Mouse (Mus musculus): ENCODE results near the gene Il3ra. TPM values are rescaled to one million over a fixed set of nuclear protein-coding genes. Genes with fewer than 3 reads are reported as not detected.

Il3ra gene
- polyA plus RNA-seq (2021; fragmentation: Nextera tagmentation) = 0.36 and 0.38 TPM in 2 replicates
- long read RNA-seq, experiment 1, partial matches to known transcripts = 0 of 1 reads
- long read RNA-seq, experiment 1, other reads (novel, unspliced or antisense) = 1 of 1 reads
- long read RNA-seq, experiment 2 = 0 reads

GRCm38 (mm10) chr14:14345948-14346812 lies at the start of gene Il3ra:
Gene Il3ra (plus strand): TSS chr14:14346275.

GRCm38 (mm10) chr14:14322528-14322927 lies 23.5 kb upstream of the Il3ra start, which contains the start of gene Olfr31:
Gene Olfr31 (plus strand): TSS chr14:14322828.

GRCm38 (mm10) chr14:14400998-14401397 lies 54.9 kb downstream of the Il3ra start, which contains the start of gene Olfr721-ps1:
Gene Olfr721-ps1 (plus strand): TSS chr14:14401298.

Other genes with a start within 250 kb of the Il3ra start
- 150 and 154 TPM in 2 replicates for gene Psmd6, start 225.3 kb upstream of the Il3ra start, polyA plus RNA-seq (2021; fragmentation: Nextera tagmentation)
- not detected in 2 replicates for gene Olfr720, start 159.4 kb upstream of the Il3ra start, polyA plus RNA-seq (2021; fragmentation: Nextera tagmentation)
- gene Olfr31, start 23.4 kb upstream of the Il3ra start, polyA plus RNA-seq (2021; fragmentation: Nextera tagmentation) = not detected in 2 replicates
- not detected in 2 replicates for gene Olfr721-ps1, start 55.0 kb downstream of the Il3ra start, polyA plus RNA-seq (2021; fragmentation: Nextera tagmentation)